ENCODE assay signal across 16 mouse cellular contexts in genomic region chr6:91710345-91710930, GRCm38 (mm10). TPM values are rescaled to one million over a fixed set of nuclear protein-coding genes. Genes with fewer than 3 reads are reported as not detected.
DNase-seq lines count a peak whose midpoint lies in the region; ATAC-seq and TF ChIP-seq lines count a peak whose summit lies in the region.
"Had no signal": no experiment of that assay in that cellular context is flagged by ENCODE, and none has a peak within 500 bp of the region (broad histone marks: within the 10 kb centered on the region; RNA-seq: fewer than 3 reads in every experiment).

No protein-coding gene starts in this region.

- peaks cover 85% of the 10 kb centered on the region for H3K79me2 ChIP-seq in macrophage (ENCODE audit: inconsistent target)

- no peaks in the 10 kb centered on the region for H3K9me3 ChIP-seq in hindbrain, embryonic 14.5 days (ENCODE audit: control insufficient read depth, low read length)
- no peaks in the 10 kb centered on the region for H3K9me3 ChIP-seq in hindbrain, embryonic 12.5 days (replicated peaks)
- H3K9me3 ChIP-seq in ES-Bruce4 (replicated peaks; ENCODE audit: control insufficient read depth, insufficient read depth, low read length, poor library complexity, severe bottlenecking): no peaks in the 10 kb centered on the region
- H3K9me3 ChIP-seq: embryonic facial prominence, embryonic 13.5 days; liver, embryonic 13.5 days had no signal

- peaks cover 25% of the 10 kb centered on the region for H3K36me3 ChIP-seq in hindbrain, embryonic 14.5 days (replicated peaks; ENCODE audit: control insufficient read depth, insufficient read depth)
- peaks cover 18% of the 10 kb centered on the region for H3K36me3 ChIP-seq in hindbrain, embryonic 12.5 days
- H3K36me3 ChIP-seq in ES-Bruce4 (ENCODE audit: control insufficient read depth, insufficient read depth, low read length, poor library complexity, severe bottlenecking): peaks cover 4% of the 10 kb centered on the region
- H3K36me3 ChIP-seq in macrophage (ENCODE audit: inconsistent target): peaks cover 35% of the 10 kb centered on the region

- no peak for TF ChIP-seq POLR2A in ES-Bruce4 (IDR thresholded peaks at IDR 0.05; ENCODE audit: insufficient read depth, low read length)

- peak; percentile 92 for TF ChIP-seq EP300 in ES-Bruce4 (IDR thresholded peaks at IDR 0.05; ENCODE audit: insufficient read depth, low read depth, low read length)

- no peak for DNase-seq in hindbrain, embryonic 14.5 days (ENCODE audit: low spot score)
- peak; percentile 94 for DNase-seq in R1 (ENCODE audit: low read depth, low spot score)
- no peak for DNase-seq in urinary bladder, postnatal 25 days (ENCODE audit: low spot score)
- DNase-seq in testis, postnatal 10 days (ENCODE audit: low spot score): no peak
- DNase-seq: adrenal gland, postnatal 14 days; cerebellum, postnatal 36 days; gastrocnemius, postnatal 25 days; kidney, postnatal 10 days; left cerebral cortex, postnatal 4 days; liver, embryonic 13.5 days; lung, postnatal 10 days had no signal

- peak overlapping the region; percentile 3; the same call in 1 of the 2 replicates for H3K27ac ChIP-seq in hindbrain, embryonic 14.5 days
- H3K27ac ChIP-seq in hindbrain, embryonic 12.5 days: no peak overlapping the region
- H3K27ac ChIP-seq in ES-Bruce4 (ENCODE audit: insufficient read depth, low read length): peak overlapping the region; percentile 99
- peak overlapping the region; percentile 99 for H3K27ac ChIP-seq in macrophage
- H3K27ac ChIP-seq: embryonic facial prominence, embryonic 13.5 days; liver, embryonic 13.5 days had no signal

- no peak for ATAC-seq in hindbrain, embryonic 14.5 days (ENCODE audit: low FRiP score)
- ATAC-seq in hindbrain, embryonic 12.5 days (ENCODE audit: low FRiP score): no peak
- ATAC-seq: forebrain, embryonic 16.5 days had no signal

- H3K27me3 ChIP-seq in hindbrain, embryonic 14.5 days (ENCODE audit: control insufficient read depth, insufficient read depth, low read length): no peaks in the 10 kb centered on the region
- H3K27me3 ChIP-seq in hindbrain, embryonic 12.5 days: no peaks in the 10 kb centered on the region
- H3K27me3 ChIP-seq in ES-Bruce4 (ENCODE audit: control insufficient read depth, insufficient read depth, low read length, poor library complexity, severe bottlenecking): no peaks in the 10 kb centered on the region
- H3K27me3 ChIP-seq: embryonic facial prominence, embryonic 13.5 days; liver, embryonic 13.5 days had no signal

- 40% methylated on average over 6 of the region's 6 CpGs for WGBS in hindbrain, embryonic 14.5 days
- WGBS in hindbrain, embryonic 12.5 days: 36% methylated on average over 6 of the region's 6 CpGs
- 91% methylated on average over 6 of the region's 6 CpGs for whole genome bisulfite sequencing in macrophage (ENCODE audit: missing documents)

- peaks cover 53% of the 10 kb centered on the region for H3K4me1 ChIP-seq in hindbrain, embryonic 14.5 days (replicated peaks; ENCODE audit: control insufficient read depth, insufficient read depth, low read length)
- peaks cover 59% of the 10 kb centered on the region for H3K4me1 ChIP-seq in hindbrain, embryonic 12.5 days
- peaks cover 14% of the 10 kb centered on the region for H3K4me1 ChIP-seq in ES-Bruce4 (ENCODE audit: control insufficient read depth, insufficient read depth, low read length)

- H3K4me3 ChIP-seq in hindbrain, embryonic 14.5 days (replicated peaks; ENCODE audit: low read length): no peak overlapping the region
- H3K4me3 ChIP-seq in hindbrain, embryonic 12.5 days: no peak overlapping the region
- H3K4me3 ChIP-seq in ES-Bruce4 (ENCODE audit: low read depth, low read length) (no peak overlapping the region), macrophage (ENCODE audit: inconsistent target) (no peak overlapping the region)
- H3K4me3 ChIP-seq: embryonic facial prominence, embryonic 13.5 days; liver, embryonic 13.5 days had no signal

- H3K9ac ChIP-seq in hindbrain, embryonic 14.5 days: no peak overlapping the region
- no peak overlapping the region for H3K9ac ChIP-seq in hindbrain, embryonic 12.5 days
- no peak overlapping the region for H3K9ac ChIP-seq in ES-Bruce4 (ENCODE audit: low read depth, poor library complexity, severe bottlenecking)
- H3K9ac ChIP-seq: embryonic facial prominence, embryonic 13.5 days; liver, embryonic 13.5 days had no signal

- no peak for TF ChIP-seq CTCF in ES-Bruce4 (IDR thresholded peaks at IDR 0.05; ENCODE audit: low read depth, low read length)

- H3K4me2 ChIP-seq in hindbrain, embryonic 14.5 days (replicated peaks): no peak overlapping the region
- no peak overlapping the region for H3K4me2 ChIP-seq in hindbrain, embryonic 12.5 days (replicated peaks)
- H3K4me2 ChIP-seq: embryonic facial prominence, embryonic 13.5 days; liver, embryonic 13.5 days had no signal

RNA-seq across cellular contexts. Expression of gene Slc6a6, which starts 26.6 kb away (rescaled TPM):
- polyA plus RNA-seq in hindbrain, embryonic 14.5 days (2014; fragmentation: Nextera tagmentation; extraction: Ambion mirVana): 91.6 and 98.5 TPM in 2 replicates
- 70.2 and 78.0 TPM in 2 replicates for polyA plus RNA-seq in hindbrain, embryonic 12.5 days (2016; fragmentation: Nextera tagmentation; extraction: Ambion mirVana)
- polyA plus RNA-seq in ES-Bruce4 (2011; ENCODE audit: insufficient read depth, insufficient read length, low read depth, missing spikeins) (109 and 114 TPM in 2 replicates), macrophage (2018) (290 to 451 TPM (median 423 TPM) in 3 replicates)
- 1,000 to 10,000 TPM in 22 of 26 experiments, 100 to 1,000 TPM in 4; 867 to 1,969 (median 1,342) TPM for total RNA-seq in macrophage (2018; cell fraction: chromatin; rRNA removed)
- 100 to 1,000 TPM; 407 to 728 (median 545) TPM for total RNA-seq in macrophage (2018; cell fraction: cytosol; rRNA removed)
- total RNA-seq in macrophage (2018; cell fraction: nucleus; rRNA removed): 1,000 to 10,000 TPM in 22 of 26 experiments, 100 to 1,000 TPM in 4; 893 to 1,549 (median 1,266) TPM
